Mouse (Mus musculus) embryonic fibroblast, embryonic 13.5 days (primary cell): ENCODE measurements around the gene Dph5.

Experiments used
- CTCF ChIP-seq: IDR thresholded peaks from 2 replicates; pipeline ENCODE4 v1.5.1; 2011; ENCODE audit warnings: mild to moderate bottlenecking, control low read depth, low read length, moderate library complexity, borderline replicate concordance; ENCODE audit not compliant: insufficient read depth
- POLR2A ChIP-seq: IDR thresholded peaks from 2 replicates; pipeline ENCODE4 v1.6.1; 2011; ENCODE audit warnings: low read depth, mild to moderate bottlenecking, control low read depth, low read length, moderate library complexity

DNA sequence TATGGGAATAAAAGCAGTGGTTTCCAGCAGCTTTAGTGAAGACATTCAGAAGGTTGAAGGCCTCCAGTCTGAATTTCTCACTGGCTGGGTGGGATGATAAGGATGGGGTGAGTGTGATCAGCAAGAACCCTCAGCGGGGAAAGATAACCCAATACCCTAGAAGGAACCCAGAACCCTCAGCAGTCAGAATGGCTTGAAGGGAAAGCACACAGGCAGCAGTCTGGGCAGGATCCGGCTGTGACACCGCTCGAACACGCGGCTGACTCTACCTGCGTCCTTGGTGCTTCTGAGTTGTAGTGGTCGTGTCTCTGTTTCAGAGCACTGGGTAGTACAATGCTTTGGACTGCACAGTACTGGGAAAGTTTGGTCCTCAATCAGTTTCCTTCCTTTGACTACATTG lies 58.6 kb downstream of the Dph5 start:
- TF ChIP-seq POLR2A (no peak), CTCF (no peak)
